Mouse (Mus musculus) stomach, embryonic 15.5 days (tissue): Measurements from ENCODE around the gene Pabpc4l. TPM values are rescaled to one million over a fixed set of nuclear protein-coding genes. Genes with fewer than 3 reads are reported as not detected.
"Not testable (repeated sequence)": the region's sequence is repeated elsewhere in the genome, so short reads cannot be mapped to it uniquely, and the experiment has no call there.

Experiments
- ATAC-seq: fragments of 200-750 bp; cut with Nextera tagmentation; 2 replicates; pipeline ENCODE4 v1.8.0; 2017; ENCODE audit warnings: low read depth, moderate number of reproducible peaks, moderate TSS enrichment; ENCODE audit not compliant: insufficient read depth, low FRiP score
- H3K27ac ChIP-seq: fragments of 300-500 bp; sonication (generic); 2 replicates; pipeline ENCODE4 v1.5.1; 2015; ENCODE audit warnings: mild to moderate bottlenecking, inconsistent platforms
- H3K27me3 ChIP-seq: fragments of 300-500 bp; sonication (generic); replicated peaks from 2 replicates; pipeline ENCODE4 v1.6.1; 2015; ENCODE audit warnings: inconsistent platforms
- H3K36me3 ChIP-seq: fragments of 300-500 bp; sonication (generic); 2 replicates; pipeline ENCODE4 v1.6.1; 2015; ENCODE audit warnings: inconsistent platforms
- H3K4me1 ChIP-seq: fragments of 300-500 bp; sonication (generic); 2 replicates; pipeline ENCODE4 v1.6.1; 2015; ENCODE audit warnings: inconsistent platforms
- H3K4me2 ChIP-seq: fragments of 300-500 bp; sonication (generic); 2 replicates; pipeline ENCODE4 v1.6.1; 2015; ENCODE audit warnings: mild to moderate bottlenecking, inconsistent platforms
- H3K4me3 ChIP-seq: fragments of 300-500 bp; sonication (generic); replicated peaks from 2 replicates; pipeline ENCODE4 v1.5.1; 2015; ENCODE audit warnings: inconsistent platforms
- H3K9ac ChIP-seq: fragments of 300-500 bp; sonication (generic); 2 replicates; pipeline ENCODE4 v1.6.1; 2015; ENCODE audit warnings: inconsistent platforms
- H3K9me3 ChIP-seq: fragments of 300-500 bp; sonication (generic); 2 replicates; pipeline ENCODE4 v1.6.1; 2016; ENCODE audit warnings: inconsistent platforms
- WGBS: fragments of 180-500 bp; shearing (Covaris S2); methylation state at CpG from one replicate; pipeline ENCODE4 v1.1.7; 2015; 5-methylcytosine and 5-hydroxymethylcytosine counted together
- polyA plus RNA-seq: library from polyadenylated mRNA; unstranded; fragments of >200 nt; fragmentation: Nextera tagmentation; extraction: Ambion mirVana; gene quantifications from 2 replicates; pipeline ENCODE4 v1.2.1, GENCODE M21; 2015

Gene Pabpc4l
- 12.4 and 12.5 TPM in 2 replicates for polyA plus RNA-seq

- peak within 1 kb of the TSS; percentile 76 for H3K4me2 ChIP-seq
- H3K36me3 ChIP-seq: 0 out of 2 replicates have a peak, but pooled peaks cover 3% of the 10 kb centered on the region
- H3K27ac ChIP-seq: peak within 1 kb of the TSS; percentile 87
- no peaks in the 10 kb centered on the region for H3K4me1 ChIP-seq
- peak within 1 kb of the TSS; percentile 69 for H3K9ac ChIP-seq
- 0 out of 2 replicates have a peak, but pooled peaks cover 4% of the 10 kb centered on the region for H3K9me3 ChIP-seq
- peak within 1 kb of the TSS; percentile 60 for H3K4me3 ChIP-seq
- peak; percentile 93 for ATAC-seq
- whole genome bisulfite sequencing: 2% methylated on average over 36 of the region's 37 CpGs
- no peaks in the 10 kb centered on the region for H3K27me3 ChIP-seq
Measured at GRCm38 (mm10) chr3:46447481-46448265, at the start of gene Pabpc4l. Gene Pabpc4l (minus strand): TSS chr3:46448219.

GRCm38 (mm10) chr3:46490989-46491259, 42.9 kb upstream of the Pabpc4l start:
- no peak overlapping the region for H3K4me2 ChIP-seq
- H3K9me3 ChIP-seq: no peaks in the 10 kb centered on the region
- H3K4me1 ChIP-seq: no peaks in the 10 kb centered on the region
- no peak for ATAC-seq
- H3K27ac ChIP-seq: no peak overlapping the region
- no peaks in the 10 kb centered on the region for H3K36me3 ChIP-seq
- no peak overlapping the region for H3K4me3 ChIP-seq
- no peaks in the 10 kb centered on the region for H3K27me3 ChIP-seq
- no peak overlapping the region for H3K9ac ChIP-seq
- 59% methylated on average over 5 of the region's 5 CpGs for WGBS

GRCm38 (mm10) chr3:46490132-46490988, 42.3 kb upstream of the Pabpc4l start:
- H3K36me3 ChIP-seq: no peaks in the 10 kb centered on the region
- H3K4me2 ChIP-seq: no peak overlapping the region
- no peaks in the 10 kb centered on the region for H3K9me3 ChIP-seq
- no peaks in the 10 kb centered on the region for H3K4me1 ChIP-seq
- H3K27me3 ChIP-seq: no peaks in the 10 kb centered on the region
- no peak overlapping the region for H3K27ac ChIP-seq
- 68% methylated on average over 15 of the region's 15 CpGs for WGBS
- ATAC-seq: no peak
- no peak overlapping the region for H3K4me3 ChIP-seq
- H3K9ac ChIP-seq: no peak overlapping the region

GRCm38 (mm10) chr3:46486091-46486490, 38.1 kb upstream of the Pabpc4l start:
- not testable (repeated sequence) for H3K9me3 ChIP-seq, H3K4me1 ChIP-seq, H3K36me3 ChIP-seq, H3K4me2 ChIP-seq, H3K4me3 ChIP-seq, H3K27ac ChIP-seq, H3K9ac ChIP-seq, ATAC-seq, H3K27me3 ChIP-seq
- 72% methylated on average over 1 of the region's 1 CpGs for WGBS

GRCm38 (mm10) chr3:46448266-46448532, 180 bp upstream of the Pabpc4l start:
- WGBS: 6% methylated on average over 5 of the region's 5 CpGs
- H3K27ac ChIP-seq: peak overlapping the region; percentile 87

GRCm38 (mm10) chr3:46431416-46431815, 16.6 kb downstream of the Pabpc4l start:
- Histone ChIP-seq H3K4me3 (no peak overlapping the region), H3K4me2 (no peak overlapping the region), H3K36me3 (no peaks in the 10 kb centered on the region), H3K9me3 (no peaks in the 10 kb centered on the region), H3K27me3 (no peaks in the 10 kb centered on the region), H3K9ac (no peak overlapping the region), H3K27ac (no peak overlapping the region), H3K4me1 (no peaks in the 10 kb centered on the region)
- ATAC-seq: no peak

More at GRCm38 (mm10) chr3:46448266-46448532, 180 bp upstream of the Pabpc4l start:
- Histone ChIP-seq H3K4me1 (no peaks in the 10 kb centered on the region), H3K27me3 (no peaks in the 10 kb centered on the region), H3K36me3 (0 out of 2 replicates have a peak, but pooled peaks cover 3% of the 10 kb centered on the region), H3K4me2 (peak overlapping the region; percentile 76), H3K9me3 (0 out of 2 replicates have a peak, but pooled peaks cover 4% of the 10 kb centered on the region), H3K9ac (no peak overlapping the region), H3K4me3 (peak overlapping the region; percentile 60)
- ATAC-seq: no peak
